Mouse (Mus musculus): ENCODE data around the gene Bbs9. TPM values are rescaled to one million over a fixed set of nuclear protein-coding genes. Genes with fewer than 3 reads are reported as not detected.

The Bbs9 gene
- polyA plus RNA-seq, 1 experiment = 15.3 TPM

- TF ChIP-seq CTCF (IDR thresholded peaks at IDR 0.05; ENCODE audit: insufficient read depth, low read length) (no peak), POLR2A (IDR thresholded peaks at IDR 0.05; ENCODE audit: borderline replicate concordance, extremely low read depth, low read depth, low read length) (no peak)
- DNase-seq = no peak
- Histone ChIP-seq H3K4me3 (replicated peaks; ENCODE audit: extremely low read depth, low read depth, low read length) (no peak overlapping the region), H3K4me1 (ENCODE audit: control insufficient read depth, insufficient read depth, low read length) (no peaks in the 10 kb centered on the region)
- 86% methylated on average over 1 of the region's 1 CpGs for WGBS
These were observed 399.7 kb downstream of the Bbs9 start for GRCm38 (mm10) chr9:22875231-22875630.

GRCm38 (mm10) chr9:22879266-22879665, 403.8 kb downstream of the Bbs9 start:
- WGBS = 90% methylated on average over 3 of the region's 3 CpGs
- TF ChIP-seq CTCF (IDR thresholded peaks at IDR 0.05; ENCODE audit: insufficient read depth, low read length) = no peak
- TF ChIP-seq POLR2A (IDR thresholded peaks at IDR 0.05; ENCODE audit: borderline replicate concordance, extremely low read depth, low read depth, low read length) = no peak
- Histone ChIP-seq H3K4me1 (ENCODE audit: control insufficient read depth, insufficient read depth, low read length) (no peaks in the 10 kb centered on the region), H3K4me3 (replicated peaks; ENCODE audit: extremely low read depth, low read depth, low read length) (no peak overlapping the region)
- no peak for DNase-seq

GRCm38 (mm10) chr9:22886351-22886750, 410.8 kb downstream of the Bbs9 start:
- TF ChIP-seq POLR2A (IDR thresholded peaks at IDR 0.05; ENCODE audit: borderline replicate concordance, extremely low read depth, low read depth, low read length) (no peak), CTCF (IDR thresholded peaks at IDR 0.05; ENCODE audit: insufficient read depth, low read length) (no peak)
- H3K4me1 ChIP-seq (ENCODE audit: control insufficient read depth, insufficient read depth, low read length) = no peaks in the 10 kb centered on the region
- no peak for DNase-seq
- 80% methylated on average over 4 of the region's 4 CpGs for WGBS
- no peak overlapping the region for H3K4me3 ChIP-seq (replicated peaks; ENCODE audit: extremely low read depth, low read depth, low read length)

- DNase-seq = no peak
- 68% methylated on average over 3 of the region's 3 CpGs for WGBS
- TF ChIP-seq POLR2A (IDR thresholded peaks at IDR 0.05; ENCODE audit: borderline replicate concordance, extremely low read depth, low read depth, low read length) = no peak
- TF ChIP-seq CTCF (IDR thresholded peaks at IDR 0.05; ENCODE audit: insufficient read depth, low read length) = no peak
- H3K4me3 ChIP-seq (replicated peaks; ENCODE audit: extremely low read depth, low read depth, low read length) = no peak overlapping the region
- H3K4me1 ChIP-seq (ENCODE audit: control insufficient read depth, insufficient read depth, low read length) = no peaks in the 10 kb centered on the region
These were observed 429.9 kb downstream of the Bbs9 start for GRCm38 (mm10) chr9:22905434-22905833.

GRCm38 (mm10) chr9:22916808-22917207, 441.3 kb downstream of the Bbs9 start:
- Histone ChIP-seq H3K4me3 (replicated peaks; ENCODE audit: extremely low read depth, low read depth, low read length) (no peak overlapping the region), H3K4me1 (ENCODE audit: control insufficient read depth, insufficient read depth, low read length) (no peaks in the 10 kb centered on the region)
- TF ChIP-seq CTCF (IDR thresholded peaks at IDR 0.05; ENCODE audit: insufficient read depth, low read length) (no peak), POLR2A (IDR thresholded peaks at IDR 0.05; ENCODE audit: borderline replicate concordance, extremely low read depth, low read depth, low read length) (no peak)
- no peak for DNase-seq

GRCm38 (mm10) chr9:22935645-22936044, 460.1 kb downstream of the Bbs9 start:
- TF ChIP-seq POLR2A (IDR thresholded peaks at IDR 0.05; ENCODE audit: borderline replicate concordance, extremely low read depth, low read depth, low read length) (no peak), CTCF (IDR thresholded peaks at IDR 0.05; ENCODE audit: insufficient read depth, low read length) (no peak)
- no peaks in the 10 kb centered on the region for H3K4me1 ChIP-seq (ENCODE audit: control insufficient read depth, insufficient read depth, low read length)
- no peak for DNase-seq
- H3K4me3 ChIP-seq (replicated peaks; ENCODE audit: extremely low read depth, low read depth, low read length) = no peak overlapping the region

Other genes with a start within 250 kb of the Bbs9 start
- 0.09 and 0.18 TPM in 2 replicates for gene Zfp599, start 215.8 kb upstream of the Bbs9 start, polyA plus RNA-seq (2012; rRNA removed)
- 7.1 and 9.8 TPM in 2 replicates for gene Zfp810, start 168.1 kb upstream of the Bbs9 start, polyA plus RNA-seq (2012; rRNA removed)
- 1.4 and 1.8 TPM in 2 replicates for gene Anln, start 86.5 kb upstream of the Bbs9 start, polyA plus RNA-seq (2012; rRNA removed)
- gene 9530077C05Rik, start 64.2 kb upstream of the Bbs9 start, polyA plus RNA-seq (2012; rRNA removed) = 0.75 and 1.2 TPM in 2 replicates
- not detected in 2 replicates for gene Gm17545, start 21.4 kb upstream of the Bbs9 start, polyA plus RNA-seq (2012; rRNA removed)
- gene Rp9, start 6.0 kb upstream of the Bbs9 start, polyA plus RNA-seq (2012; rRNA removed) = 56.2 and 113 TPM in 2 replicates